Mouse (Mus musculus): ENCODE data around the gene Mrpl1.
A peak's percentile ranks its signal among the peaks of the same experiment; 100 is the strongest.

Mrpl1 gene

DNA sequence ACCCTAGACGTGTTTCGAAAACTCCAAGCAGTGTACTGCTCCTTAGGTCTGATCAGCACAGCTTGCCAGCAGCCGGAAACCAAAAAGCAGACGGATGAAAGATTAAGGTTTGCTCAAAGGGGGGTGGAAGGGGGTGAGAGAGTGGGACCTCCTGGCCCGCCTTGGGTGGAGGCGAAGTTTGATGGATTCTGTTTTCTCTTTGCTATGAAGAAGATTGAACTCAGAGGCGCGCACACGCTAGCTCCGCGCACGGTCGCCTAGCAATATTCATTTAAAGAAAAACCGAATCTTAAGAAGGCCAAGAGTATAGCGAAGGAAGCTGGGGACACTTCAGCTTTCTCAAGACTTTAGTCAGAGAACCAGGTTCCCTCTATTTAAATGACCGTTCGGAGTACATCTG lies at the start of gene Mrpl1:
Gene Mrpl1 (plus strand): TSS at position 35 of the 400 bp plus-strand sequence.
- peak; percentile 30 for DNase-seq (ENCODE audit: low read depth, low spot score)

DNA sequence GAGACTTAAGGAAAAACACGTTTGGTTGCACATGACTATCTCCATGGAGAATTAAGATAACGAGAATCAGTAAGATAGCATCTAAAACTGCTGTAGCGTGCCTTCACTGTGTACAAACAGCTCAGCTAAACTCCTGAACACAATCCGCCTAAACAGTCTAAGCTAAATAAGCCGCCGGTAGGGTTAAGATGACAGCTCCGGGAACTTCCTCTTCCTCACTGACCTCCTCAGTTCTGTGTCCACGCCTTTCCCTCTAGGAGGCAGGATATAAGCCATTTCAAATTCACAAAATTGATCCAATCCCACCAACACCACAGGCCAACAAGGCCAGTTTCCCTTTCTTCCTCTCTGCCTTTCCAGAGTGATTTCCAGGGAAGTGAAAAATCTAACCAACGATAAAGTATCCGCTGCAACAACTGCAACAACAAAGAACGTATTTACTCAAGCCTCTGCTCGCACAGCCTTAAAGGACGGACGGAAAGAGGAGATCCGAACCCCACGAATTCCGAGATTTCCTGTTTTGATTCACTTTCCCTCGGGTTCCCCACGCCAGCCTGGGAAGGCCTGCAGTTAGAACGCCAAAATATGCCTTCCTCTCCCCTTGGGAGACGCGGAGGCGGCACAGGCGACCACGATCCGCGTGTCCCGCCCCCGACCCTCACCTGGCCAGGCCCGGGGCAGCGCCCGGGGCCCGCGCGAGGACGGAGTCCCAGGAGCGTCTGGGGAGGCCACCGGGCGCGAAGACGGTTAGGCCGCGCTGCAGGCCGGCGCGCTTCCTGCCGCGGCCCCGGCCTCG lies 48.6 kb upstream of the Mrpl1 start:
- DNase-seq (ENCODE audit: low read depth, low spot score) = peak; percentile 21

DNA sequence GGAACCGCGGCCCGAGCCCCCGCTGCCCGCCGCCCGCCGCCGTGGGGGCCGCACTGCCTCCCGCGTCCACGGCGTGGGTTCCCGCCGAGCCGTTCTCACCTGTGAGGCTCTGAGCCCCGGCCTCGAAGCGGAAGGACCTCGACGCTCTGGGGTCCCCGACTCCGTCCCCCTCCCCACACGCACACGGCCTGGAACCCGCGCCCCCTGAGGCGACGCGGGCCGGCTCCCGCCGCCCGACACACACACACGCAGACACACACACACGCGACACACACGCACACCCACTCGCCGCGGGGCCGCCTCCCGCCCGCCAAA lies 48.1 kb upstream of the Mrpl1 start:
- DNase-seq (ENCODE audit: low read depth, low spot score) = no peak

DNA sequence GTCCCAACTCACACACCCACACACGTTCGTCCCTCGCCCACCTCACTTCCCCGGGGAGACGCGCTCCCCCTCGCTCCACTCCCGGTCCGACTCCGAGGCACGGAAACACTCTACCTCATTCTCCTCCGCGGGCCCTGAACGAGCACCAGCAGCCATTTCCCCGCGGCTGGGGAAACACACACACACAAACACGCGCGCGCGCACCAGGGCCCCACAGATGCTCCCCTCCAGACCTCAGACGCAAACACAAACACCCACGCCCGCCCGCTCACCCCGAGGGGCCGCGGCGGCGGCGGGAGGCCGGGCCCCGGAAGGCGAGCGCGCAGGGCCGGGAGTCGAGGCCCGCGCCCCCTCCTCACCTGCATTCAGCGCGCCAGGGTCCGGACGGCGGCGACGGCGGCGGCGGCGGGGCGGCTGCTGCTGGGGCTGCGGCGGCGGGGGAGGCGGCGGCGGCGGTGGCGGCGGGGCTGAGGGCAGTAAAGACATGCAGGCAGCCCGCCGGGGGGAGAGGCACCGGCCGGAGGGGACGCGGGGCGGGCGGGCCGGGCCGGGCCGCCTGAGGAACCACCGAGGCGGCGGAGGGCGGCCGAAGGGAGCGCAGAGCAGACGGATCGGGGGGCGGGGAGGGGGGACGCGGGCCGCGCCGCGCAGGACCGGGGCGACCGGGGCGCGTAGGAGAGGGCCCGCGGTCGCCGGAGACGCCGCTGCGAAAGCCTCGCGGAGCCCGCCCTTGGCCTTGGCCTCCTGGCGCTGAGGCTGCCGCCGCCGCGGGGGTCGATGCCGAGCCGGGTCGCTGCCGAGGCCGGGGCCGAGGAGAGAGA lies 47.5 kb upstream of the Mrpl1 start:
- peak; percentile 50 for DNase-seq (ENCODE audit: low read depth, low spot score)

DNA sequence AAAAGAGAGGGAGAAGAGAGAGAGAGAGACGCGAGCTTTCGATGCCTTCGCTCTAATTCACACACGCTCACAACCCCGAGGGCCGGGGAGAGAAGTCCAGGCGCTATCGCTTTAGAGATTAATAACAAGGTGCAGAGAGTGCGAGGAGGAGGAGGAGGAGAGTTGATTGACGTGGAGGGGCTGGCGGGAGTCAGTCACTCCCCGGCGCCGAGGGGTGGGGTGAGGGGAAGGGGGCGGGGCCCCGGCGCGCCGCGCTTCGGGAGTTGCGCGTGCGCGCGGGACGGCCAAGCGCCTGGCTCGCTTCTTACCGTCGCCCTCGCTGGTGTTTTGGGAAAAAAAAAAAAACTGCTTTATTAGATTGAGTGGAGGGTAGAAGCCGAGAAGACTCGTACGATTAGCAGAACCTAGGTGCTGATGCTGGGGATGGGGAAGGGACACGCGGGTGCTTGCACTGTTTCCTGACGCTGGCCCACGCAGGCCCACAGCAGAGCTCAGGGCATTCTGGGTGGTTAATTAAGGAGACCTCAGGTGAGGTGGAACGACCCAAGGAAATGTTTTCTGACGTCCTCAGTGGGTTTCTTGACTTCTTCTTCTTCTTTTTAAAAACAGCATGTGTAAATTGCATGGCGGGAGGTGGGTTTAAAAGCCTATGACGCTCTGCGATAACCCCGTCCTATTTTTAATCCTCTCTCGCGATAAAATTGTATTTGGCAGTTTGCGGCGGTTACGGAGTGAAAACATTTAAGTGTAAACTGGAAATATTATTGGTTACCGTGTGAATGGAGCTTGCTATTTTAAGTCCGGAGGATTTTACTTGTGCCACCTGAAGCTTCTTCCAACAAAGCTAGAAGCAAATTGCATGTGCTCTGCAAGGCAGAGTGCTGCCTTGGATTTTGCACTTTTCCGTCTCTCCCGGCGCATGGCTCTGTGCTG lies 46.6 kb upstream of the Mrpl1 start:
- DNase-seq (ENCODE audit: low read depth, low spot score) = peak; percentile 82

DNA sequence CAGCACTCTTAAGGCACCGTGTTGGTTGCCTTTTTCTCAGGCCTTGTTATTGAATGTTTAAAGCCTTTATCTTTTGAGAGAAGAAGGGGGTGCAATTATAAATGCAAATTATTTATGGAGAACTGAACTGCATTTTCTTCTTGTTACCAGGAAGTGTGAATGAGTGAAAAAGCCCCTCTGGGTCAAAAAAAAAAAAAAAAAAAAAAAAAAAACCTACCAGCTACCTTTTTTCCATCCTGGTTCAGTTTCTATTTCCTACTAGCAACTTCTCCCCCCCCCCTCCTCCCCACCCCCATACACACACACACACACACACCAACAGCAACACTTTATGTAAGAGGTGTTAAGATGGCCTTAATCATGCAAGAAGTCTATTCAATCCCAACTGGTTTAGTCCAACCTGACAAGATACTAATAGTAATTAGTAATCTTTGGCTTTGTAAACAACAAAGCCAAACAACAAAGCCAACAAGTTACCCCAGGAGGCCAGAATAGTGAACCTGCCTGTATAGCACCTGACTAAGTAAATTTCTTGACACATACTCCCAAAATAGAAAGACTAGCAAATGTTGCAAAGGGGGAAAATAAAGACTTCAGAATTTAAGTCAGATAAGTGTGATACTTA lies 45.8 kb upstream of the Mrpl1 start:
- no peak for DNase-seq (ENCODE audit: low read depth, low spot score)

DNA sequence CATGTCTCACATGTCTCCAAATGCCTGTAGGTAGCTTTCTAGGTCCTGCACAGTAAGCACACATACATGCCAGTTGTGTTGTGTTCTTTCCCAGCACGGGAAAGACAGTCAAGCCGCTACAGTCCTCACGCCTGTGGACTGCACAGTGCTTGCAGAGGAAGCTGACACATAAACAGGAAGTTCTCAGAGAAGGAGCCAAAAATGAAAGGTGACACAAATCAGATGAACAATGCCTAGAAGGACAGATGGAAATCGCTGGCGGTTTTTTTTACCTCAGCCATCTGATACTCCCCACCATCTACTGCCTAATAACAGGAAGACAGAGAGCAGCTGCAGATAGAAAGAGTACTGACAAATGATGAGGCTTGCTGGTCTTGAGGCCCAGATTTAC lies 45.3 kb upstream of the Mrpl1 start, which contains the start of gene Cnot6l:
Gene Cnot6l (minus strand): TSS at position 151 of the 391 bp plus-strand sequence.
- no peak for DNase-seq (ENCODE audit: low read depth, low spot score)

DNA sequence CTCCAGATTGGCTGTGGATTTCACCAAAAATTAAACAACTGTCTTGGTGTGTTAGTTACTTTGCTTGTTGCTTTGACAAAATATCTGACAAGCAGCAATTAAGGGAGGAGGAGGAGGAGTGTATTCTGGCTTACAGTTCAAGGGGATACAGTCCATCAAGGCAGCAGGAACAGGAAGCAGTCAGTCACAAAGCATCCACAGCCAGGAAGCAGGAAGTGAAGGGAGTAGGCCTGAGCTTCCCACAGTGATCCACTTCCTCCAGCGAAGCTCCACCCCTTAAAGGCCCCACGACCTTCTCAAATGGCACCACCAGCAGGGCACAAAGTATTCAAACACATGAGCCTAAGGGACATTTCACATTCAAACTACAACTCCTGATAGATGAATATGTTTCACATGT lies 42.5 kb upstream of the Mrpl1 start:
- peak; percentile 29 for DNase-seq (ENCODE audit: low read depth, low spot score)

DNA sequence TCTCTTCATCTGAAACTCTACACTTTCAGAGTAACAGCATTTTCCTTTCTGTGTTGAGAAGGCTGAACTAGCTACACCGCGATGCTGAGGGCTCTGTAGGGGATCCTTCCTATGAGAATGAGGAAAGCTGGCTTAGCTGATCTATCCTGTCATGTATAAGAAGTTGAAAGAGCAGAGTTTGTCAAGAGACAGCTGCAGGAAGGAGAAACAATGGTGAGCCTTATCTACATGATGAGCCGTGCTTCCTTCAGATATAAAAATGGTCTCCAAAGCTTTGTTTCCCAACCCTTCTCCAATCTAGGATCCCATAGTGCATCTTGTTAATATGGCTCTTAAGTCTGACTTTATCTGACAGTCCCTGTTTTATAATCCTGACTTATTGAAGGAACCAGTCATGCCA lies 38.9 kb upstream of the Mrpl1 start:
- no peak for DNase-seq (ENCODE audit: low read depth, low spot score)

DNA sequence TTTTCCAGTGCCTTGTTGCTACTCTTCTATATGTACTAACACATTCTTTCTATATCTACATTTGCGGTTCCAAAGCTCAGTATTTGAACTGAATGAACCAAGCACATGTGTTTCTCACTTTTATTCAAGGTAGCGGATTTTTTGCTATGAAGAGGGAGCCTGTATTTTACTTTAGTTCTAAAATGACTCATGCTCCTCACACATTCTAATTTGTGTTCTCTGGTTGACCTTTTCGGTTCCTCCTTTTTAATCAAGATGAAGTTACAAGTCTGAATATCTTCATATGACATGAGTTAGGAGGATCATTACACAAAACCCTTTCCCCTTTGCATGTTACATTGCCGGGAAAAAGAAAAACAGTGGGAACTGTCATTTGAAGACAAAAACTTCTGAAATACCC lies 37.5 kb upstream of the Mrpl1 start:
- DNase-seq (ENCODE audit: low read depth, low spot score) = no peak

DNA sequence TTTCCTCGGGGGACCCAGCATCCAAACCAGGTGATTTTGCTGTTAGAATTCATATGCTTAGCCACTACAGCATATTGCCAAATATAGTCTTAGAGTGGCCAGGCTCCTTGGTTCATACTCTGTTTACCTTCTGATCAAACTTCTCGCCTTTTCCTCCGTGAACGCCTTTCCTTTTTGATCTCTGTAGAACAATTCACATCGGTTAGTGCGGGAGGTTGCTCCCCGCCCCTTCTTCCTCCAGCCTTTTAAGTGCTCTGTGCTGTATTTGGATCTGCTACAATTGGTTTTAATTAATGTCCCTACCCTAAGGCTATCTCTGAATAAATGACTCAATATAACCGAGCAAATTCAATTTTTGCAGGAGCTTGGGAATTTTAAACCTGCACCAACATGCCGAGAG lies 33.2 kb upstream of the Mrpl1 start:
- DNase-seq (ENCODE audit: low read depth, low spot score) = no peak

DNA sequence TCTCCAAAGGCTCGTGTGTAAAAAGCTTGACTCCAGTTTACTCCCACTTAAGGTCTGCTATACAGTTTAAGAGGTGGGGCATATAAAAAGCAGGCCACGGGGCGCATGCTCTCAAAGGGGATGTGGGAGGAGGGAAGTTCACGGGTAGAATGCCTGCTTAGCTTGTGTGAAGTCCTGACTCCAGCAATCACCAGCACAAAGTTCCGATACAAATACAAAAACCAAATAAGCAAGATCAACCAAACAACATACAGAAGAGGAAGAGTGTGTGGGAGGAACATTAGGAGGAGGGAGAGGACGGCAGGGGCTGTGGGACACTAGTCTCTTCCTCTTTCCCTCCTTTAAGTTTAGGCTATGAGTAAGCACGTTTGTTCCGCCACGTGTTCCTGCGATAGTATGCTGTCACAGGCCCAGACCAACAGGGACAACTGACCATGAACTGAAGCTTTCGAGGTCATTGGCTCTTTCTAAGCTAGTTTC lies 32.4 kb upstream of the Mrpl1 start:
- no peak for DNase-seq (ENCODE audit: low read depth, low spot score)

DNA sequence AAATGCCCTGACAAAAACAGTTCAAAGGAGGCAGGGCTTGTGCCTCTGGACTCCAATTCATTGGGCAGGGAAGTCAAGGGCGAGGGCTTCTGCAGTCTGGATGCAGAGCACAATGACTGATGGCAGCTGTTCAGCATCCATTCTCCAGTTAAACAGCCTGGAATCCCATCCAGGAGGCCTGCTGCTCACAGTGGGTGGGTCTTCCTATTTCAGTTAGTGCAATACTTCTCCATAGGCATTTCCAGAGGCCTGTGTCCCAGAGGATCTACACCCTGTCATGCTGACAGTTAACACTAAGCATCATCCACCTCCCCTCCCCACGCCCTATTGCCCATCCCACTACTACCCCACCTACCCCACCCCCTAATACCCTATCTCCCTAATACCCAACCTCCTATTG lies 26.1 kb upstream of the Mrpl1 start:
- no peak for DNase-seq (ENCODE audit: low read depth, low spot score)

DNA sequence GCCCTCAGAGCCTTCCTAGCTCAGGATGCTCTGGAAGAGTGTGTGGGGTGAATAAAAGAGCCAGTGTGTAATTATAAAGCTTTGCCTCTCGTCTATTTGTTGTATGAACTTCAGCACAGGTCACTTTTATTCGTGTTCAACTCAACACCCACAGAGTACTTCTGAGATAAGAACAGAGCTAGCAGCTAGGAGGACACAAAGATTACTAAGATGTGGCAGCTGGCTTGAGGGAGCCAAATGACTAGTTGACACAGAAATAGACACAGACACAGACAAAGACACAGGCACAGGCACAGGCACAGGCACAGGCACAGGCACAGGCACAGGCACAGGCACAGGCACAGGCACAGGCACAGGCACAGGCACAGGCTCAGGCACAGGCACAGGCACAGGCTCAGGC lies 25.3 kb upstream of the Mrpl1 start:
- DNase-seq (ENCODE audit: low read depth, low spot score) = no peak

DNA sequence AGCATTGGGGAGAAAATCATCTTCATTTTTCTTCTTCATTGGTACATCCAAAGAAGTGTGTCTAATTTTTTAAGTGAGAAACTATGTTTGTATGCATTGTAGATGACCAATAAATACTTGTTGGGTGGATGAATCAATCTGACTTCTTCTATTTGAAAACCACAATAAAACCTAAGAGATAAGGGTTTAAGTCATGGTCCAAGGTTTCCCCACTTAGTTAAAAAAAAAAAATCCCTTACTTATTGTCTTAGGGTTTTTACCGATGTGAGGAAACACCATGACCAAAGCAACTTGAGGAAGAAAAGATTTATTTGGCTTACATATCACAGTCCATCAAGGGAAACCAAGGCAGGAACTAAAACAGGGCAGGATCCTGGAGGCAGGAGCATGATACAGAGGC lies 19.5 kb upstream of the Mrpl1 start:
- no peak for DNase-seq (ENCODE audit: low read depth, low spot score)

DNA sequence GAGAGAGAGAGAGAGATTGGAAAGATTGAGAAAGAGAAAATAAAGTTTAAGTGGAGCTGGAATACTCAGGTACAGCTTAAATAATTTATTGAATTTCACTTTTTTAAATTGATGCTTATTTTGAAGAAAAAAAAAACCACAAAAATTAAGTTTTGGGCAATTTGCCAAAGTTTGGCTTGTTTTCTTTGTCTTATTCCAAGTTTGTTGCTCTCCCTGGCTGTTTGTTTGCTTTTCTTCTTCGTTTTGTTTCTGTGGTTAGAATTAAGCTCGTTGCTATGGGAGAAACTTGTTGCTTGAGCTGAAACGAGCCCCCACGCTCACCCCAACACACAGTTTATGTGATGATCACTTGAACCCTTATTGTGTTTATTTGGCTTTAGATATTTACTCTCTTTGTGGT lies 18.0 kb upstream of the Mrpl1 start:
- no peak for DNase-seq (ENCODE audit: low read depth, low spot score)

DNA sequence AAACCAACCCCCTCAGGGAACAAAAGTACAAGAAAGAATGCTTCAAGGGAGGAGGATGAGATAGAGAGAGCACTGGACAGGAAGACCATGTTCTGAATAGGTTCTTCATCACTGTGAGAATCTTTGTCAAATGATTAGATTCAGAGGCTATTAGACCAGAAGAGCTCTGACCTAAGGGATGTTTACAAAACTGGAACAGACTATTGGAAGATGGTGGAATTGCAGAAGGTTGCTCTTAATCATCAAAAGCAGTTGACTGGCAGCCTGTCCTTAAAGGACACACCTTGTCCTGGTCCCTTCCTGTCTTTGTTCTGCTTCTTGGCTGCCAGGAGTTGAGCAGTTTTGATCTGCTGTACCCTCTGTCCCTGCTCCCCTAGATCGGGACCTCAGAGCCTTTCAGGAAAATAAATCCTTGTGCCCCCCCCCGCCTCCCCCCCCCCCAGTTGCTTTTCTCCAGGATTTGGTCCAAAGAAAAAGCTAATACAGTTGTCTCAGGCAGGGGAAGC lies 12.7 kb upstream of the Mrpl1 start:
- DNase-seq (ENCODE audit: low read depth, low spot score) = no peak

DNA sequence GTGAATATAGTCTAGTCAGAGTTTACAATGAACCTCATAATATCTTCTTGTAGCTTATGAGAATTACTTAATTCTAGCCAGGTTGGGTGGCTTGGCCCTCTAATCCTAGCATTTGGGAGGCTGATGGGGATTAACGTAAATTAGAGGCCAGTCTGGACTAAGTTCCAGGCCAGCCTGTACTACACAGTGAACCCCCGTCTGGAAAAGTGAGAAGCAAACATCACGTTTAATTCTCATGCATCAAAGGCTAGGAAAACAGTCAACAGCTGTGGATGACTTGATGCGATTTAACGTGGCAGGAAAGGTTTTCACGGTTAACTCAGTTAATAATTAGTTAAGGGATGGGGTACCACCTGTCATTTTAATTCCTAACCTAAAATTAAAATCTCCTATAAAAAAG lies 11.0 kb upstream of the Mrpl1 start:
- DNase-seq (ENCODE audit: low read depth, low spot score) = no peak

DNA sequence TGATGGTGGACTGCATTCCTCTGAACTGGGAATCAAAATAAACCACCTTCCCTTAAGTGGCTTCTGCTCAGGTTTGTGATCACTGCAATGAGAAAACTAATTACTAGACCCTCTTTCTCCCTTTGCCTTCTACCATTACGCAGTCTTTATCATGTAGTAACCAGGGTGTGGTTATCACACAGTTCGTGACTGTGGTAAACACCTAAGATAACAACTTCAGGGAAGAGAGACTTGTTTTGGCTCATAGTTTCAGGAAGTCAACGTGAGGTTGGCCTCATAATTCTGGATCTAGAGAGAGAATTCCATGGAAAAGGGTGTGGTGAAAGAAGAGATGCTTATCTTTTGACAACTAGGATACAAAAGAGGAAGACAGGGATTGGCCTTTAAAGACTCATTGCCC lies 9.0 kb upstream of the Mrpl1 start:
- no peak for DNase-seq (ENCODE audit: low read depth, low spot score)

DNA sequence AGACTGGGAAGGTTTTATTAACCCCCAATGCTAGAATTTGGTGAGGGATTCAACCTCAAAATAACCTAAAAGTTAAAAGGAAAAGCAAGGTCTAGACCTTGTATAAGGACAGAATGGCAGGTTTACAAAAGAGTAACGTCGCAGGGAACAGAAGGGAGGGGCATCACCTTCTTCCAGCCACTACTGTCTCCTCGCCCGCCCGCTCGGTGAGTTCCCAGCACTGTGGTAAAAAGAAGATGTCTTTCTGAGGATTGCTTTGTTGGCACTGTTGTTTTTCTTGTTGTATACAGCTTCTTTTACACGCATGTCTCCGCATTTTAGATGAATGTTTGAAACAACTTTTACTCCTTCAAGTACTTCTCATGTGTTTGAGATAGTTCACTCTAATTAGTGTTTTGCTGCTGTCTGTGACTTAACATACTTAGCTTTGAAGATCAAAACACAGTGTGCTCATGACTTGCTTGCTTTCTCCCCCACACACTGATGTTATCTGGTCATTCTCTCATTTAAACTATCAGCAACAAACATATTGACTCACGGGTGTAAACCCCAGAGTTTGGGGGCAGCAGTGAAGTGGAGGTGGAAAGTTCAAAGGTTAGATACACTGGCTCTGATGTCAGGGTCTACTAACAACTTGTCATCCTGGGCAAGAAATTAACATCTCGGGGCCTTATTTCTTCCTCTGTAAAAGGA lies 7.7 kb upstream of the Mrpl1 start:
- no peak for DNase-seq (ENCODE audit: low read depth, low spot score)

DNA sequence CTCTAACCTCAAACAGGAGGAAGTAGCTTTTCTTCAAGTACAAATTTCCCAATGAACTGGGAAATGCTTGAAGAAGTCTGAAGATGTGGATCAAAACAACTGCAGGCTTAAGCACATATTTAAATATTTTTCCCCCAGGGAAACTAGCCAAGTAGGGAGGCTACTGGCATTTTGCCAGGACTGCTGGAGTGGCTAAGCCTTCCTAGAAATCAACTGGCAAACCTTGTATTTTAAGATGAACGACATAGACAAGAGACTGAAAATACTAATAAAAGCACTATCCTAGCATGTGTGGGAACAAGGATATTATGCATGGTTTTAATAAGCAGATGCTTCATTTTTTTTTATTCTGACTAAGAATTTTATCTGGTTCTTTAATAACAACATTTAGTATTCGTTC lies 2.4 kb upstream of the Mrpl1 start:
- no peak for DNase-seq (ENCODE audit: low read depth, low spot score)
